Mouse (Mus musculus): ENCODE results near the gene Pheta1.
"Not testable (repeated sequence)": the region's sequence is repeated elsewhere in the genome, so short reads cannot be mapped to it uniquely, and the experiment has no call there.

Pheta1 gene

DNA sequence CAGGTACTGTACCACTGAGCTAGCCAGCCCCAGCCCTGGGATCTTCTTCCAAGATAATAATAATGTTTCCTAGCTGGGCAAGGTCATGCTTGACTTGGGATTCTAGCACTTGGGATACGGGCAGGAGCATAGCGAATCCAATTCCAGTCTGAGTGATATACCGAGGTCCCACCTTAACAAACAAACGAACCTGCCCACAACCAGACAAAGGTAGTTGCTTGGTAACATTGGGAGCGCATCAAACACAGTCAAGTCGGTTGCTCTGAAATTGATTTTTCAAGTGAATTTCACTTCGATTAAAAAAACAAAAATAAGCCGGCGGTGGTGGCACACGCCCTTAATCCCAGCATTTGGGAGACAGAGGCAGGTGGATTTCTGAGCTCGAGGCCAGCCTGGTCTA is 2.5 kb upstream of the Pheta1 start:
- no peak for DNase-seq

DNA sequence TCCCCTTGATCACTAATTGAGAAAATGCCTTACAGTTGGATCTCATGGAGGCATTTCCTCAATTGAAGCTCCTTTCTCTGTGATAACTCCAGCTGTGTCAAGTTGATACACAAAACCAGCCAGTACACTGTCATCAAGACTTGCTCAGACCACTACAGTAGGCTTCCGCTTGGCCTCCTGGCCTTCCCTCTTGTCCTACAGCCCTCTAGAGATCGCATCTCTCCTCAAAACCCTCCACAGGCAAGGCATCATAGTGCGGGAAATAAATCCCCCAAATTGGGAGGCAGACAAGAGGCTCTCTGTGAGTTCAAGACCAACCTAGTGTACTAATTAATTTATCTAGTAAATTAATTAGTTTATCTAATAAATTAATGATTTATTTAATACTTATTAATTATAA is 1.5 kb upstream of the Pheta1 start:
- DNase-seq, result not testable (repeated sequence)

DNA sequence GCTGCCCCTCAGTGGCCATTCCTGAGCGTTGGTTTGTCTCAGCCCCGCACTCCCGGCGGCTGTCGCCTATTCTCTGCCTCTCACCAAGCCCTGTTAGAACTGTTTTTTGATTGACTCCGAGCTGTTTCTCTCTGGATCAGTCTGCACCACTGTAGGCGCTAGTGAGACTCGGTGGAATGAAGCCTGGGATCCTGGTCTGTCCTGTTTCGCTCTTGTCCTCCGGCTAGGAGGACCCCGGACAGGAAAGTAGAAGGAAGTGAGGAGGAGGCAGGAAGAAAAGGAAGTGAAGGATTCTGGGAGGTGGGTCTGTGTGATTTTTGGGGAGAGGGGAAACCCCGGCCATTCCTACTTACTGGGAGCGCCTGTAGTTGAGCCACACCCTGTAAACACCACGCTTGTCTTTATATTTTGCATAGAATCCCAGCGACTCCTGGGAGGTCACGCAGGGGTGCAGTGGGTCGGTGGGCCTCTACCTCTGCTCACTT is 707 bp upstream of the Pheta1 start:
- DNase-seq, result peak; percentile 63 to 72

DNA sequence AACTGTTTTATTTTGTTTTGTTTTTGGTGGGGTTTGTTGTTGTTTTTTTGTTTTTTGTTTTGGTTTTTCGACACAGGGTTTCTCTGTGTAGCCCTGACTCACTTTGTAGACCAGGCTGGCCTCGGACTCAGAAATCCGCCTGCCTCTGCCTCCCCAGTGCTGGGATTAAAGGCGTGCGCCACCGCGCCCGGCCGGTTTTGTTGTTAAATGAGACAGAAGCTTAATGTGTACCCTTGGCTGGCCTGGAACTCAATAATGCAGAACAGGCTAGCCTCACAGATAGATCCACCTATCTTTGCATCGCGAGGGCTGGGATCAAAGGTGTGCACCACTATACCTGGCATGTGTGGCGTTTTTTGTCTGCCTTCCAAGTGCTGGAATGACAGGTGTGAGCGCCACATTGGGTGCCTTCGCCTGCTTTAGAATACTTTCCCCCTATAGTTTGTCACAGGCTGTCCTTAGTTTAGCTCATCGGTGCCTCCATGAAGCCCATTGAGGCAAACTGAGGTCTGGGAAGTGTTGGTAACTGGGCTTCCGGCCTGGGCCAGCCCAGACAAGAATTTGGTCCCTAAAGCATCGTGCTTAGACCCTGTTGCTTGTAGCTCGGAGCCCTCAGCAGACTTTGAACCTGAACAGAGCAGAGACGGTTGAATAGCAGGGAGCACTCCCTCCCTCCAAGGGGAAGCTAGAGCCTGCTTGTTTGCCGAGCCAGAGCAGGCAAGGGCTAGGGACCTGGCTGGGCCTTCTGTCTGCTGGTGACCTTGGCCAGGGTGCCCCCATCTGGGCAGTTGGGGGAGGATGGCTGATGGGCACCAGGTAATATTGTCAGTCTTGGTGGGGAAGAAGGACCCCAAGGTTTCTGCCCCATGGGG is 930 bp downstream of the Pheta1 start:
- no peak for DNase-seq

DNA sequence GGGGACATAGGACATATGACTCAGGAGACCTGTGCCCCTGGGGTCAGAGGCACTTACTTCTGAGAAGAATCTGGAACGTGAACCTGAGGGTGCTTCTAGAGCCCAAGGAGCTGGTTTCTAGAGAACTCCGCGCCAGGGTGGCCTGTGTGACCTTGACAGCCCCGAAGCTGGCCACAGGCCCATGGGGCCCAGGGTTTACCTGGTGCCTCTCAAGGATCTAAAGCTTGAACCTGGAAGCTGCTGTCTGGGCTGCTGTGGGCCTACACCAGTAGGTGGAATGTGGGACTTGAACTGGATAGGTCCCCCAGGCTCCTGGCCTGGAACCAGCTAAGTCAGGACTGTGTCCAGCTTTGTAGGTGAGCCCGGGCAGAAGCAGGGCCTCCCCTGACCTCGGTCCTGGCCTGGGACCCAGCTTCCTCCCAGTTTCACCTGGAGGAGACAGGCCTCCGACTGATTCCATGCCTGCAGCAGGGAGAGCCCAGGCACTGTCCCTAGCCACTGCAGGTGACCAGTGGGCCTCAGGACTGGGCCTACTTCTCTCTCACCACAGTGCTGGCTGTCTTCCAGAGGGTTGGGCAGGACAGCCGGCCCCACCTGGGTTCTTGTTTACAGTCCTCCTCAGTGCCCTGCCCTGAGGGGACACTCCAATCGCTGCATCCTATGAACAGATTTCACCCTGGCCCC is 4.7 kb downstream of the Pheta1 start:
- DNase-seq, result peak; percentile 93 to 96

DNA sequence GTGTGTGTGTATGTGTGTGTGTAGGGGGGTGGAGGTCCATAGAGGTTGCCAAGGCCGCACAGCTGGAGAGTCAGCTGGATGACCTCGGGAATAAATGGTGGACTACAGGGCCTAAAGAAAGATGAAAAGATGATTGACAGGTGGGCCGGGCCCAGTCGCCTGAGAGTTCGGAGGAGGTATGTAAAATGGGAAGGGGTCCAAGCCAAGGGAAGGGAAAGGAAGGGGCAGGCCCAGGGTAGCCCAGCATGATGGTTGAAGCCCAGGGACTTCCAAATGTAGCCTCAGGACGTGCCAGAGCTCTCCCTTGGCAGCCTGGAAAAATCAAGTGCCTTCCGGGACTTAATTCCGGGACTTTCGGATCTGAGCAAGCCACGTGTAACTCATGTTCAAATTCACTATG is 6.0 kb downstream of the Pheta1 start:
- DNase-seq, result no peak

DNA sequence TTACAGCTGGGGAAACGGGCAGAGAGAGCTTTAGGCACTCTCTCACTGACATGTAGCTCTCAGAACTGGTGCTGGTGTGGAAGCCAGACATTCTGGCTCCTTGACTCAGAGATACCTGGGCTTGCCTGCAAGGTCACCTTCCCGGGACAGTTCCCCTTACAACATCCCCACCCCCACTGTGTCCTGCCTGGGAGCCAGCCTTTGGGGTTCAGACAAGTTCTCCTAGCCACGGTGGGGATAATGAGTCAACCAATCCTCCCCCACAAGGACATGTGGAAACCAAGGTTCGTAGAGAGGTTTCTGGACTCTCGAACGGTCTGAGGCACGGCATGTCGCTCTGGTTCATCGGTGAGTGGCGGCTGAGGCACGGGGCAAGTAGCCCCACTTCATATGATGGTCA is 8.0 kb downstream of the Pheta1 start:
- no peak for DNase-seq

DNA sequence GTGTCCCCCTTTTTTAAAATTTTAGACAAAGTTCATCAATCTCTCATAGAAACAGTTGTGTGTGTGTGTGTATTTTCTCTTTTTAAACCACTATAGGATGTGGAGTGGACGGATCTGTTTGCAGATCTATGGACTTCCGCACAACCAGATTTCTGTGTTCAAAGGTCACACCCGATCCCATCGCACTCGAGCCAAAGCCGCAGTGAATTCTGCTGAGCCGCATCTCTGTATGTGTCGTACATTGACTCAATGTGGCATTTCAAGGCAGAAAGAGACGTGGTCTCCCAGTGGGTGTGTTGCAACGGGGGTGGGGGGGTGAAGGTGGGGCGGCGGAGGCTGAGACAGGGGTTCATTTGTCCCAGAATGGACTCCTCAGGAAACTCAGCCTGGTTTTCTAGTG is 9.6 kb downstream of the Pheta1 start:
- DNase-seq, result no peak

DNA sequence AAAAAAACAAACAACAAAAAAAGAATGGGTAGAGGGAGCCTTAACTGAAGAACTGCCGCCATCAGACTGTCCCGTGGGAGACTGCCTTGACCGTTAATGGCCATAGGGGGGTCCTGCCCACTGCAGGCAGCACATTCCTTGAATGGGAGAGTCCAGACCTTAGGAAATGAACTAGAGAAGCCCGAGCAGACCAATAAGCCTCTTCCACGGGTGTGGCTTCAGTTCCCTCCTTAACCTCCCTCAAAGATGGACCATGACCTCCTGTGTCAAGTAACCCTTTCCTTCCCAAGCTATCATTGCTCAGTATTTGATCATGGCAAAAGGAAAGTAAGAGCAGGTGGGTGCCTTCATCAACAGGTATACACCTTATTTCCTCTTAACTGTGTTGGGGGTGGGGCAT is 13.2 kb downstream of the Pheta1 start:
- no peak for DNase-seq

DNA sequence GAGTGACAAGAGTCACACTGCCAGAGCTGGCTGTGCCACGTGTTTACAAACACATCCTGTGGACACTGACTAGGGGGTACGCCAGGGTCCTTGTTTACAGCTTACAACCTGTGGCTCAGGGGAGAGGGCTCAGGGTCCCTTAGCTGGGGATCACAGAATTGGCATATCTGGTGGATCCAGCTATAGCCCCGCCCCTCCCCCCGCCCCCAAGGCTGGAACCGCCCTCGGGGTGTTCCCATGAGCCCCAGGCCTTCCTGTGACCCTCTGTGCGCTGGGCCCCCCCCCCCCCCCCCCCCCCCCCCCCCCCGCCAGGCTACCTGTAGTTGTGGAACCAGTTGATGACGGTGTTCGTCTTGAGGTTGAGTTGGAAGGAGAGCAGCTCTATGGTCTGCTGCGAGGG is 15.5 kb downstream of the Pheta1 start:
- no peak for DNase-seq

DNA sequence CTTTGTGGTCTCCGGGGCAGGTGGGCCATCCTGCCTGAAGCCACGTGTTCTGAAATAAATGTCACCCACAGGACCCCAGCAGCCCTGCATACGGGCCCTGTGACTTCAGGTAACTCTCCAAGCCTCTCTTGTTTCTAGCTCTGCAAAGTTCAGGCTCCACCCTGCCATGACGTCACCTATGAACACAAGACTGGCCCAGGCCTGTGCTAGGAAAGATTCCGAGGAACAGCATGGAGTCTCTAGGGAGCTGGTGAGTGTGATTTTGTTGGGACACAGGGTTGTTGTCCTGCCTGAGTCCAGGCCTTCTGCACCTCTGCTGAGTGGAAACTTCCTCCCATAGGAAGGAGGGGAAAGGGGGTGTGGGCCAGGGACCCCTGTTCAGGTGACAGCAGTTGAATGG is 19.2 kb downstream of the Pheta1 start:
- no peak for DNase-seq

DNA sequence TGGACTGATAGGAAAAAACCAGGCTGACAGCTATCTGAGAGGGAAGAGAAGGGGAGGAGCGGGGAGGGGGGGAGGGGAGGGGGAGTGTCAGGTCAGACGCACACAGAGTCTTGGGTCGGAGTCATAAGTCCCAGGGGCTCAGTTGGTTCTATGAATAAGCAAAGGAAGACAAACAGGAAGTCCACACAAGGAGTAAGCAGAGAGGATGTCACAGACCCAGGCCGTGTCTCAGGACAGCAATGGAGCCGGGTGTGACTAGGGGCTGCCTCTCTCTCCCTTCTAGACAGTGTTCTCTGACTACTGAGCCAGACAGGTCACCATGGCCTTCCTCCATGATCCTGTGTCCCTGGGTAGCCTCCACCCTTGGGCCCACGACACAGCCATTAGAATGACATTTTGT is 22.0 kb downstream of the Pheta1 start:
- DNase-seq, result no peak

DNA sequence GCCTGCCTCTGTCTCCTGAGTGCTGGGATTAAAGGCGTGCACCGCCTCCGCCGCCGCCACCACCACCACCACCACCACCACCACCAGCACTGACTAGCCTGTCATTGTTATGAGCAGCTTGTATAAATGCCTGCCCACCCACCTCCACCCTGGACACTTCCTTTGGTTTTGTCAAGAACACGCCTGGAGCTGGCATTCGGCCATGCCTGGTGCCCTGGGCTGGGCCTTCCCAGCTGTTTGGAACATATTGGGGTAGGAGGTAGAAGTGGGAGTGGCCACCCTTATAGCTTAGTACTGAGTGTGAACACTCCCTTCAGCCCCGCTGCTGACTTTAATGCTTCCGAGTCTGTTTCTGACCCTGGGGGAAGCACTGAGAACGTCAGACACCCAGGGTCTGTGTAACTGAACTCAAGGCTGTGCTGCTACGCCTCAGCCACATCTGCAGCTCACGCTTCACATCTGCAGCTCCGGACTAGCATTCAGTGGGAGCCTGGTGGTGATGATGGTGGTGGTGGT is 22.8 kb downstream of the Pheta1 start:
- peak; percentile 46 to 74 for DNase-seq

DNA sequence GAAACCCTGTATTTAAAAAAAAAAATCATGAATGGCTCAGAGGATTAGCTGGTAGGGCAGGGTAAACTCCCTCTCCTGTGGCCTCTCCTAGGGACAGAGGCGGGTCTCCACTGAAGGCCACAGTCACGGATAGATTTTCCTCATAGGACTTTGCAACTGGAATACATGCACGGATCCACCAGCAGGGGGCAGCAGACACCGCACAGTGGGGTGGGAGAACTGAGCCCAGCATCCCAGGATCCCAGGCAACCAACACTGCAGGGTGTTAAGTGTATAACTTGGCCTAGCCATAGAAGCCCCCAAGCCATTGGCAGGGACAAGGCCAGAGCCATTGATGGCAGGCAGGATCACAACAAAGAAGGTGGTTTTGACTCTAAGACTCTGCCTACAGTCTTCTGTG is 23.4 kb downstream of the Pheta1 start:
- DNase-seq, result peak; percentile 76 to 82

DNA sequence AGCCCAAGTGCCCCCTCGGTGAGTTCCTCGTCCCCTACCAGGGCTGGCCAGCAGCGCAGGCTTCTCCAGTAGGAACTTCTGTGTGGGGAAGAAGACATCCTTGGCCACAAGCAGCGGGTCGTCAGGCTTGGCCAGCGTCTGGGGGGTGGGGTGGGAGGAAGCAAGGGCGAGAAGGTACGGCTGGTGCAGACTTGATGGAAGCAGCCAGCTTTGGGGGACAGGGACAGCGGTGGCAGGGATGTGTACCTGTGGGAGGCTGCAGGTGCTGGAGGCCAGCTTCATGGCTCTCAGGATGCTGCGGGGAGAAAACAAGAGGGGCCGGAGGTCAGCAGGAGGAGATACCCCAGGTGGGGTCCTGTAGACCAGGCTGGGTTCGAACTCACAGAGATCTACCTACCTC is 26.3 kb downstream of the Pheta1 start:
- no peak for DNase-seq

DNA sequence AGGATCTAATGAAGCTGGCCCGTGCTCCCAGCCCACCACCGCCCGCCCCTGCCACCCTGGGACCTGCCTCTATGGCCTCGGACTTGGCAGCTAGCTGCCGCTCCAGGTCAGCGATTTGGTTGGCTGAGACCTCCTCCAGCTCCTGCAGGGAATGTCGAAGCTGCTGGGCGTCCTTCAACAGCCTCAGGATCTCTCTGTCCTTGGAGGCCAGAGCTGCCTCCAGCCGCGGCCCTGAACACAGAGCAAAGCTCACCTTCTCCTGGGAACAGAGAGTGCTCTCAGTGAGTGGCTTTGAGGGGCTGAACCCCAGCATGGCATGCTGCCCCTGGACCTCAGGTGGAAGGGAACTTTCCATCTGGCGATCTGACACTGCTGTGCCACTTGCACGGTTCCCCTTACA is 28.1 kb downstream of the Pheta1 start:
- DNase-seq, result no peak

DNA sequence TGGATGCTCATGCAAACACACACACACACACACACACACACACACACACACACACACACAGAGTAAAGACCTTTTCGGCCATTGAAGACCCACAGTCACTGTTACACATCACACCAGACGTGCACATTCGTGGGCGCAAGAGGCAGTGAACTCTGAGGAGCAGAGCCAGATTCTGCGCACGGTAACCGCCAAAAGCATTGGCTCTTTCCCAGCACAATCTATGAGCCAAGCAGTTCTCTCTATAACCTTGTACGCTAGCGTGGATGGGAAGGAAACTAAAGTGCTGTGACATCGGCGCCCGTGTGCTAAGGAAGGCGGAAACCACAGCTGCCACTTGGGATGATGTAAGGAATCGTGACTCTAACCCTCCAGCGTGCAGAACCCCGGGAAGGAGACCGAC is 29.9 kb downstream of the Pheta1 start:
- no peak for DNase-seq

DNA sequence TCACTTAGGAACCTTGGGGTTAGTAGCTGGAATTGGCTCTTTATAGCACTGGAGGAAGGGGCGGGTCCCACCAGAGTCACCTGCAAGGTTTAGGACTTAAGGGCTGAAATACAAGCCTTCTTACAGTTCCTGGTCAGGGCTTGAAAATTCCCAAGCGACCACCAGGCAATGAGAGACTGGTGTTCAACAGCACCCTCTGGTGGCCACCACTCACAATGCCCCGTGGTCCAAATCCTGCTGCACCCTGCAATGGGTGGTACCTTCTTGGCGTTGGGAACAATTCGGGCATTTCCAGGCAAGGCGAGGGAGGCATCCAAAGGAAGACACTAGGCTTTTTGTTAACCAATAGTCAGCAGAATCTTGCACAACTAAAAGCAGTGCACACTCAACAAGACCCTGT is 30.4 kb downstream of the Pheta1 start:
- DNase-seq, result peak in 1 of 2 experiments; percentile 44

DNA sequence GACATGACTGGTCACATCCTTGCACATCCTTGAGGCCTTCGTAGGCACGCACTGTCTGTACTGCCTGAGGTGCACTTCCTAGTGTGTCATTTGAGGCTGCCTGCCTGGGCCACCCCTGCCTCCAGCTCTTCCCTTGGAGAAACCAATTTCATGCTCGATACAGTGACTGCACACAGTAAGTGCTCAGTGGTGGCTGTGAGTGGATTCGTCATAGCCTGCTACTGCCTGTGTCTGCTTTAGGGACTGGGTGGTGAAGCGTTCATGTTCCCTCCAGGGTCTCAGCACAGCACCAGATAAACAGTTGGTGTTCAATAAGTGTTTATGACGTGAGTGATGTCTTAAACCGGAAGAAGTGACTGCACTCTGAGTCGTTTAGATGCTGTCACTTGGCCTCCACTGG is 34.6 kb downstream of the Pheta1 start:
- no peak for DNase-seq

DNA sequence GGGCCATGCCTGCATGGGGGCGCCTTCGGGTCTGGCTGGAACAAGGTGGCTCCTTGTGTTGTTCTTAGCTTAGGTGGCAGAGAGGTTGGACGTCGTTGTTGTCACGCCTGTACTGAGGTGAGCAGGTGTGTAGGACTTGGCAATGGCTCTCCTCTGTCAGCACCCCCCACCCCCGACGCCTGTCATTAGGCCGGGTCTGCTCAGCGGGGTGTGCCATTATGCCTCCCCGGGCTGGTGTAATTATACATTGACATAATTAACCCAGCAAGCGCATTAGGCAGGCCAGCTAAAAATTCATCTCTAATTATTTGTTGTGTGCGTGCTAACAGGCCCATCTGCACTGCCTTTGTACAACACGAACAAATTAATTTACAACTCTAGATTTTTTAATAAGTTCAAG is 40.6 kb downstream of the Pheta1 start:
- no peak for DNase-seq

DNA sequence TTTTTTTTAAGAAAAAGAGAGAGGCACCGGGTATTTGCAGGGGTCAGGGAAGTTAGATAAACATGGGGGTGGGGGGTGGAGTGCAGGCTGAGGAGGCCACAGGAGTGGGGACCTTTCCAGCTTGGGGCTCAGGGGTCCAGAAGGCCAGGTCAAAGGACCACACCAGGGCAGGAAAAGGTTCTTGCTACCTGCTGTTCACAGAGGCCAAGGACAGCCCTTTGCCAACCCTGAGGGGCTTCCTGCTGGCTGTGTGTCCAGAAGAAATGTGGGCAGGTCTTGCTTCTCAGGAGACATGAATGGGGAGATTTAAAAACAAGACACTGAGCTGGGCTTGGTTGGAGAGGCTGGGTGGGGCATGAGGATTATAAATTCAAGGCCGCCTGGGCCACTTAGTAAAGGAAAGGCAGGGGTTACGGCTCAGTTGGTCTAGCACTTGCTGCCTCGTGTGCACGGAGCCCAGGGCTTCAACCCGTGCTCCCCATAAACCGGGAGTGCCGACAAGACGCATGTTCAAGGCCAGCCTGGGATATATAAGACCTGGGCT is 41.1 kb downstream of the Pheta1 start:
- DNase-seq, result no peak

DNA sequence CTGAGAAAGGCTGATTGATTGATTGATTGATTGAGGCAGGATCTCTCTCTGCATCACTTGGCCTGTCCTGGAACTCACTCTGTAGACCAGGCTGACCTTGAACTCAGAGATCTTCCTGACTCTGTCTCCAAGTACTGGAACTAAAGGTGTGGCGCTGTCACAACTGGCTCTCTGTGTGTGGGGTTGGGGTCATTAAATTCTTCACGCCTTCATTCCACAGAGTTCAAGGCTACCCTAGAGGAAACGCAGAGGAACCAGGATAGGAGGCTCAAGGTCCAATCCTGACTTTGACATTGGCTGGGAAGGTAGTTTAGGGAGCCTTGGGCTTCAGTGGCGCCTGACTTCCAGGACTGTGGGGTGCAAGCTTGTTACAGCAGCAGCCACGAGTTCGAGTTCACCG is 42.1 kb downstream of the Pheta1 start:
- no peak for DNase-seq

DNA sequence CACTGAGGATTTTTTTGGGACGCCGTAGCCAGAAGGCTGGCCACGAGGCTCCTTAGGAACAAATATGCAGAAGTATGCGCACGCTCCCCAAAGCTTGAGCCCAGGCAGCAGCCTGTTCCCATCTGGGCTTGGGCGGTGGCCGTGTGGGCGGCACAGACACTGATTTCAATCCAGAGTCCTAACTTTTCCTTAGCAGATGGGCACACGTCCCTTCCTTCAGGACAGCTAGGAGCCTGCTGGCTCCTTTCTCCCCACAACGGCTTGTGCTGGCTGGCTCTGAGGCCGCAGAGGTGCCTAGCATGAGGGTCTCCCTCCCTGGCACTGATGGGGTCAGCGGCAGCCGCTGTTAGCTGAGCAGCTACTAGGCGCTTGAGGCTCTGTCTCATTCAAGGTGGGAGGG is 43.5 kb downstream of the Pheta1 start:
- DNase-seq, result no peak

DNA sequence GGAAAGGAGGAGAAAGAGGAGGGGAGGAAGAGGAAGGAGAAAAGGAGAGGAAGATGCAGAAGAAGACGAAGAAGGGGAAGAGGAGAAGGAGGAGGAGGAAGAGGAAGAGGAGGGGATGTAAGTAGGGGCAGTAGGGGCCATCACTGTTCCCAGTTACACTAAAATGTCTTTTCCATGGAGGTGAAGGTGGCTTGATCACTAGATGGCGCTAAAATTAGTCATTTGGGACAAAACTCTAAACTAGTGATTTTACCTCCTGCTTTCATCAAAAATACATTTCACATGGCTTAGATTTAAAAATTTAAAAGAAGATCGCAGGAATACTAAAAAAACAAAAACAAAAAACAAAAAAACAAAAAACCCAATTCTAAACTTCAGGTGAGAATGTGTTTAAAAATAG is 44.8 kb downstream of the Pheta1 start:
- no peak for DNase-seq
